Comparison of ENCODE assay signal across 18 mouse cellular contexts in the genomic region with DNA sequence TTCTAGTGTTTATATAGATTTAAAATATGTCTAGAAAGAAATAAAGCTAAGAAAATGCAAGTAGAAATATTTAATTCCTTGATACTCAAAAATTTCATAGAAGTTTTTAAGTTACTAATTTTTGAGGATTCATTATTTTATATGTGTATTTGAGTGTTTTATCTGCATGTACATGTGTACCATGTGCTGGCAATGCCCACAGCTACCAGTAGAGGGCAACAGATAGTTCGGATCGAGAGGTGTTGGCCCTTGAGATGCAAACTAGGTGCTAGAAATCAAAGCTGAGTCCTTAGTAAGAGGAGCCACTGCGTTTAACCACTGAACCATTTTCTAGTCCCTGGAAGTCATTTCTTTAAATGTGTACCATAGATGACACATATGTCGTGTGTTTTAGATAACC.
A peak's percentile ranks its signal among the peaks of the same experiment; 100 is the strongest.
DNase-seq lines count a peak whose midpoint lies in the region; ATAC-seq and TF ChIP-seq lines count a peak whose summit lies in the region.
"Had no signal": no experiment of that assay in that cellular context is flagged by ENCODE, and none has a peak within 500 bp of the region (broad histone marks: within the 10 kb centered on the region; RNA-seq: fewer than 3 reads in every experiment).

No protein-coding gene starts in this region.

- no peak overlapping the region for H3K9ac ChIP-seq in hindbrain, postnatal 0 days (replicated peaks; ENCODE audit: low read length)
- no peak overlapping the region for H3K9ac ChIP-seq in hindbrain, embryonic 14.5 days
- no peak overlapping the region for H3K9ac ChIP-seq in liver, embryonic 14.5 days (replicated peaks)
- H3K9ac ChIP-seq in liver, embryonic 12.5 days = no peak overlapping the region
- no peak overlapping the region for H3K9ac ChIP-seq in ES-Bruce4 (ENCODE audit: low read depth, poor library complexity, severe bottlenecking)
- no peak overlapping the region for H3K9ac ChIP-seq in heart, embryonic 11.5 days (ENCODE audit: low read depth, low read length)
- H3K9ac ChIP-seq: embryonic facial prominence, embryonic 13.5 days; heart, embryonic 13.5 days; limb, embryonic 13.5 days; midbrain, embryonic 13.5 days; neural tube, embryonic 13.5 days had no signal

- 83% methylated on average over 4 of the region's 4 CpGs for WGBS in hindbrain, postnatal 0 days
- WGBS in hindbrain, embryonic 14.5 days = 78% methylated on average over 4 of the region's 4 CpGs
- WGBS in liver, embryonic 14.5 days (ENCODE audit: insufficient replicate concordance) = 52% methylated on average over 4 of the region's 4 CpGs
- 47% methylated on average over 4 of the region's 4 CpGs for WGBS in liver, embryonic 12.5 days (ENCODE audit: insufficient replicate concordance)
- WGBS in heart, embryonic 11.5 days (ENCODE audit: insufficient replicate concordance) = 81% methylated on average over 4 of the region's 4 CpGs

- H3K9me3 ChIP-seq in hindbrain, postnatal 0 days (ENCODE audit: low read length) = no peaks in the 10 kb centered on the region
- H3K9me3 ChIP-seq in hindbrain, embryonic 14.5 days (ENCODE audit: control insufficient read depth, low read length) = no peaks in the 10 kb centered on the region
- H3K9me3 ChIP-seq in liver, embryonic 14.5 days (ENCODE audit: control insufficient read depth, low read length) = no peaks in the 10 kb centered on the region
- no peaks in the 10 kb centered on the region for H3K9me3 ChIP-seq in liver, embryonic 12.5 days (replicated peaks)
- H3K9me3 ChIP-seq in ES-Bruce4 (replicated peaks; ENCODE audit: control insufficient read depth, insufficient read depth, low read length, poor library complexity, severe bottlenecking) = no peaks in the 10 kb centered on the region
- H3K9me3 ChIP-seq in heart, embryonic 11.5 days (replicated peaks; ENCODE audit: control insufficient read depth, low read length) = no peaks in the 10 kb centered on the region
- H3K9me3 ChIP-seq: embryonic facial prominence, embryonic 13.5 days; G1E; heart, embryonic 13.5 days; limb, embryonic 13.5 days; midbrain, embryonic 13.5 days; neural tube, embryonic 13.5 days had no signal

- no peak overlapping the region for H3K4me3 ChIP-seq in hindbrain, postnatal 0 days (ENCODE audit: low read length)
- H3K4me3 ChIP-seq in hindbrain, embryonic 14.5 days (replicated peaks; ENCODE audit: low read length) = no peak overlapping the region
- no peak overlapping the region for H3K4me3 ChIP-seq in liver, embryonic 14.5 days (ENCODE audit: insufficient read depth in 1 of 2, low read depth in 2 of 2, low read length in 2 of 2)
- no peak overlapping the region for H3K4me3 ChIP-seq in liver, embryonic 12.5 days
- no peak overlapping the region for H3K4me3 ChIP-seq in ES-Bruce4 (ENCODE audit: low read depth, low read length)
- H3K4me3 ChIP-seq in heart, embryonic 11.5 days (ENCODE audit: low read depth, low read length) = no peak overlapping the region
- H3K4me3 ChIP-seq: embryonic facial prominence, embryonic 13.5 days; heart, embryonic 13.5 days; limb, embryonic 13.5 days; midbrain, embryonic 13.5 days; neural tube, embryonic 13.5 days had no signal

- H3K4me1 ChIP-seq in hindbrain, postnatal 0 days (ENCODE audit: insufficient read depth, low read length) = no peaks in the 10 kb centered on the region
- no peaks in the 10 kb centered on the region for H3K4me1 ChIP-seq in hindbrain, embryonic 14.5 days (replicated peaks; ENCODE audit: control insufficient read depth, insufficient read depth, low read length)
- no peaks in the 10 kb centered on the region for H3K4me1 ChIP-seq in liver, embryonic 14.5 days (replicated peaks; ENCODE audit: control insufficient read depth in 2 of 2, insufficient read depth in 2 of 2, low read length in 1 of 2)
- H3K4me1 ChIP-seq in liver, embryonic 12.5 days = no peaks in the 10 kb centered on the region
- no peaks in the 10 kb centered on the region for H3K4me1 ChIP-seq in ES-Bruce4 (ENCODE audit: control insufficient read depth, insufficient read depth, low read length)
- H3K4me1 ChIP-seq in heart, embryonic 11.5 days (ENCODE audit: control insufficient read depth, insufficient read depth, low read length) = no peaks in the 10 kb centered on the region
- H3K4me1 ChIP-seq: embryonic facial prominence, embryonic 13.5 days; heart, embryonic 13.5 days; limb, embryonic 13.5 days; midbrain, embryonic 13.5 days; neural tube, embryonic 13.5 days had no signal

- no peak for DNase-seq in hindbrain, postnatal 0 days (ENCODE audit: low spot score)
- no peak for DNase-seq in hindbrain, embryonic 14.5 days (ENCODE audit: low spot score)
- DNase-seq in liver, embryonic 14.5 days (ENCODE audit: low read depth in 3 of 3, low spot score in 3 of 3) = peak in 1 of 3 experiments; percentile 6
- DNase-seq in c-Kit-positive CD71-positive TER-119-positive erythroid progenitor cells, embryonic 14.5 days (ENCODE audit: low spot score) = peak; percentile 6
- DNase-seq: adrenal gland, postnatal 25 days; cerebellum, adult 18-20 months; right cerebral cortex, adult 18-20 months had no signal

- H3K36me3 ChIP-seq in hindbrain, postnatal 0 days (ENCODE audit: insufficient read depth, low read length) = no peaks in the 10 kb centered on the region
- no peaks in the 10 kb centered on the region for H3K36me3 ChIP-seq in hindbrain, embryonic 14.5 days (replicated peaks; ENCODE audit: control insufficient read depth, insufficient read depth)
- no peaks in the 10 kb centered on the region for H3K36me3 ChIP-seq in liver, embryonic 14.5 days (replicated peaks; ENCODE audit: control insufficient read depth, insufficient read depth, low read depth)
- H3K36me3 ChIP-seq in liver, embryonic 12.5 days = no peaks in the 10 kb centered on the region
- no peaks in the 10 kb centered on the region for H3K36me3 ChIP-seq in ES-Bruce4 (ENCODE audit: control insufficient read depth, insufficient read depth, low read length, poor library complexity, severe bottlenecking)
- no peaks in the 10 kb centered on the region for H3K36me3 ChIP-seq in heart, embryonic 11.5 days (ENCODE audit: control insufficient read depth, insufficient read depth, low read length)
- H3K36me3 ChIP-seq: embryonic facial prominence, embryonic 13.5 days; G1E; heart, embryonic 13.5 days; limb, embryonic 13.5 days; midbrain, embryonic 13.5 days; neural tube, embryonic 13.5 days had no signal

- no peaks in the 10 kb centered on the region for H3K27me3 ChIP-seq in hindbrain, postnatal 0 days (ENCODE audit: insufficient read depth, low read length)
- H3K27me3 ChIP-seq in hindbrain, embryonic 14.5 days (ENCODE audit: control insufficient read depth, insufficient read depth, low read length) = no peaks in the 10 kb centered on the region
- H3K27me3 ChIP-seq in liver, embryonic 14.5 days (ENCODE audit: control insufficient read depth, insufficient read depth, low read length) = no peaks in the 10 kb centered on the region
- H3K27me3 ChIP-seq in liver, embryonic 12.5 days (replicated peaks) = no peaks in the 10 kb centered on the region
- no peaks in the 10 kb centered on the region for H3K27me3 ChIP-seq in ES-Bruce4 (ENCODE audit: control insufficient read depth, insufficient read depth, low read length, poor library complexity, severe bottlenecking)
- no peaks in the 10 kb centered on the region for H3K27me3 ChIP-seq in heart, embryonic 11.5 days (ENCODE audit: control insufficient read depth, insufficient read depth, low read length)
- H3K27me3 ChIP-seq: embryonic facial prominence, embryonic 13.5 days; heart, embryonic 13.5 days; limb, embryonic 13.5 days; midbrain, embryonic 13.5 days; neural tube, embryonic 13.5 days had no signal

- TF ChIP-seq CTCF in hindbrain, postnatal 0 days (IDR thresholded peaks at IDR 0.05; ENCODE audit: low read depth) = peak; percentile 33; the same call in 1 of the 2 replicates
- peak; percentile 47; the same call in 1 of the 2 replicates for TF ChIP-seq CTCF in liver, embryonic 14.5 days (IDR thresholded peaks at IDR 0.05; ENCODE audit: low read depth)
- TF ChIP-seq CTCF in ES-Bruce4 (IDR thresholded peaks at IDR 0.05; ENCODE audit: low read depth, low read length) = peak; percentile 46

- TF ChIP-seq POLR2A in ES-Bruce4 (IDR thresholded peaks at IDR 0.05; ENCODE audit: insufficient read depth, low read length) = no peak

- H3K27ac ChIP-seq in hindbrain, postnatal 0 days = no peak overlapping the region
- H3K27ac ChIP-seq in hindbrain, embryonic 14.5 days = no peak overlapping the region
- H3K27ac ChIP-seq in liver, embryonic 14.5 days = no peak overlapping the region
- H3K27ac ChIP-seq in liver, embryonic 12.5 days = no peak overlapping the region
- no peak overlapping the region for H3K27ac ChIP-seq in ES-Bruce4 (ENCODE audit: insufficient read depth, low read length)
- H3K27ac ChIP-seq in heart, embryonic 11.5 days (ENCODE audit: low read depth, low read length) = no peak overlapping the region
- H3K27ac ChIP-seq: embryonic facial prominence, embryonic 13.5 days; heart, embryonic 13.5 days; limb, embryonic 13.5 days; midbrain, embryonic 13.5 days; neural tube, embryonic 13.5 days had no signal

- no peak for ATAC-seq in hindbrain, postnatal 0 days
- ATAC-seq in hindbrain, embryonic 14.5 days (ENCODE audit: low FRiP score) = no peak
- ATAC-seq in liver, embryonic 14.5 days (ENCODE audit: insufficient read depth) = no peak
- no peak for ATAC-seq in liver, embryonic 12.5 days
- no peak for ATAC-seq in activated CD4-positive, CD25-positive, alpha-beta regulatory T cell, adult 4 months
- no peak for ATAC-seq in heart, embryonic 11.5 days (replicated peaks; ENCODE audit: insufficient number of reproducible peaks, low FRiP score, low TSS enrichment)
- ATAC-seq: forebrain, embryonic 14.5 days; midbrain, embryonic 13.5 days had no signal

- no peak for TF ChIP-seq EP300 in liver, embryonic 14.5 days (IDR thresholded peaks at IDR 0.05; ENCODE audit: low read depth)
- TF ChIP-seq EP300 in ES-Bruce4 (IDR thresholded peaks at IDR 0.05; ENCODE audit: insufficient read depth, low read depth, low read length) = no peak

- H3K4me2 ChIP-seq in hindbrain, postnatal 0 days (ENCODE audit: low read depth, low read length) = no peak overlapping the region
- H3K4me2 ChIP-seq in hindbrain, embryonic 14.5 days (replicated peaks) = no peak overlapping the region
- H3K4me2 ChIP-seq in liver, embryonic 14.5 days (ENCODE audit: low read depth) = no peak overlapping the region
- H3K4me2 ChIP-seq in liver, embryonic 12.5 days = no peak overlapping the region
- H3K4me2 ChIP-seq in heart, embryonic 11.5 days = no peak overlapping the region
- H3K4me2 ChIP-seq: embryonic facial prominence, embryonic 13.5 days; heart, embryonic 13.5 days; limb, embryonic 13.5 days; midbrain, embryonic 13.5 days; neural tube, embryonic 13.5 days had no signal
